Mouse (Mus musculus): ENCODE results near the gene Myl3.

- TF ChIP-seq CHD1 (IDR thresholded peaks at IDR 0.05; ENCODE audit: low read depth, low read length) (no peak), ZNF384 (IDR thresholded peaks at IDR 0.05; ENCODE audit: low read depth, low read length) (no peak), USF2 (conservative IDR thresholded peaks at IDR 0.05; ENCODE audit: low read depth, low read length) (no peak), POLR2AphosphoS2 (IDR thresholded peaks at IDR 0.05; ENCODE audit: low read depth, low read length) (no peak), MEF2A (IDR thresholded peaks at IDR 0.05; ENCODE audit: borderline replicate concordance, low read depth, low read length) (no peak), ZKSCAN1 (IDR thresholded peaks at IDR 0.05; ENCODE audit: borderline replicate concordance, low read depth, low read length) (no peak), POLR2A (IDR thresholded peaks at IDR 0.05; ENCODE audit: low read depth, low read length) (no peak), CTCF (conservative IDR thresholded peaks at IDR 0.05 in 1 of 2, IDR thresholded peaks at IDR 0.05 in 1 of 2; ENCODE audit: low read depth in 2 of 2, low read length in 2 of 2) (no peak)
Observed at GRCm38 (mm10) chr9:110746961-110747360, 5.3 kb downstream of the Myl3 start, which contains the start of gene Pth1r.
